Mouse (Mus musculus): ENCODE measurements around the gene Snapc1.

Snapc1 gene

GRCm38 (mm10) chr12:73989594-73989993, 25.3 kb downstream of the Snapc1 start:
- peak; percentile 27 for DNase-seq (ENCODE audit: extremely low read depth, low read depth)

- no peak for DNase-seq (ENCODE audit: extremely low read depth, low read depth)
Observed at GRCm38 (mm10) chr12:73996906-73997296, 32.6 kb downstream of the Snapc1 start.

- DNase-seq (ENCODE audit: extremely low read depth, low read depth) = no peak
Observed at GRCm38 (mm10) chr12:73997297-73998127, 33.2 kb downstream of the Snapc1 start, which contains the start of gene Syt16. Gene Syt16 (plus strand): TSS chr12:73997661.

- DNase-seq (ENCODE audit: extremely low read depth, low read depth) = no peak
Observed at GRCm38 (mm10) chr12:73998128-73998456, 33.8 kb downstream of the Snapc1 start.

GRCm38 (mm10) chr12:74002449-74002848, 38.2 kb downstream of the Snapc1 start:
- no peak for DNase-seq (ENCODE audit: extremely low read depth, low read depth)

- peak; percentile 22 for DNase-seq (ENCODE audit: extremely low read depth, low read depth)
Observed at GRCm38 (mm10) chr12:74009448-74009911, 45.2 kb downstream of the Snapc1 start.

GRCm38 (mm10) chr12:74013739-74014138, 49.5 kb downstream of the Snapc1 start:
- DNase-seq (ENCODE audit: extremely low read depth, low read depth) = peak; percentile 18

- DNase-seq (ENCODE audit: extremely low read depth, low read depth) = peak; percentile 11
Observed at GRCm38 (mm10) chr12:74014739-74015270, 50.5 kb downstream of the Snapc1 start.

- DNase-seq (ENCODE audit: extremely low read depth, low read depth) = no peak
Observed at GRCm38 (mm10) chr12:74015491-74015890, 51.2 kb downstream of the Snapc1 start.

- DNase-seq (ENCODE audit: extremely low read depth, low read depth) = no peak
Observed at GRCm38 (mm10) chr12:74023260-74023659, 59.0 kb downstream of the Snapc1 start.

- DNase-seq (ENCODE audit: extremely low read depth, low read depth) = no peak
Observed at GRCm38 (mm10) chr12:74024912-74025311, 60.6 kb downstream of the Snapc1 start.

Data from MEL-GATA-1-ER (cell line).